Mouse (Mus musculus) NIH3T3 (cell line): ENCODE results near the gene 4931422A03Rik.

Source experiments
- DNase-seq: peaks from one replicate; pipeline ENCODE4 v3.0.0-alpha.2; 2012; ENCODE audit warnings: low read depth

The 4931422A03Rik gene

DNA sequence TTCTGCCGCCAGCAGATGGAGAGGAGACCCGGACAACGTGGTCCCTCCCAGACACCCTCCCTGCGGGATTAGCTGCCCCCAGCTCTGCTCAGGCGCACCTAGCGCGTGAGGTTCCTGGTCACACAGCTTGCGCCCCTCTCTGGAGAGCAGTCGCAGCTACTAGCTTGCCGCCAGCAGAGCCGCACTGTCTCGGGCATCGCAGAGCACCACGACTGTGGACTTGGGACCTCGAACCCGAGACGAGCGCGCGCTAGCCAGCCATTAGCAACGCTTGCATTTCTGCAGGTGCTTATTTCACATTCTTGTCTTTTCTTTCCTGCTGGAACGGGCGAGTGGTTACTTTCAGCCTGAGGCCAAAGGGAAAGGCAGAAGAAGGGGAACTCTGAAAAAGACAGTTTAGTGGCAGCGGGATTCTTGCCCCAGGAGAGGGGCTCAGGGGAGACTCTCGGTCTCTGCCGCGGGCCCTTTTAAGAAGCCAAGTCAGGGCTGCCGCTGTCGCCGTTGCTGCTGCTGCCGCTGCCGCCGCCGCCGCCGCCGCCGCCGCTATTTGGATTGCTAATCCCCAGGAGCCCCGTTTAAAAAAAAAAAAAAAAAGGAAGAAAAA lies 58.6 kb downstream of the 4931422A03Rik start:
- DNase-seq = no peak

DNA sequence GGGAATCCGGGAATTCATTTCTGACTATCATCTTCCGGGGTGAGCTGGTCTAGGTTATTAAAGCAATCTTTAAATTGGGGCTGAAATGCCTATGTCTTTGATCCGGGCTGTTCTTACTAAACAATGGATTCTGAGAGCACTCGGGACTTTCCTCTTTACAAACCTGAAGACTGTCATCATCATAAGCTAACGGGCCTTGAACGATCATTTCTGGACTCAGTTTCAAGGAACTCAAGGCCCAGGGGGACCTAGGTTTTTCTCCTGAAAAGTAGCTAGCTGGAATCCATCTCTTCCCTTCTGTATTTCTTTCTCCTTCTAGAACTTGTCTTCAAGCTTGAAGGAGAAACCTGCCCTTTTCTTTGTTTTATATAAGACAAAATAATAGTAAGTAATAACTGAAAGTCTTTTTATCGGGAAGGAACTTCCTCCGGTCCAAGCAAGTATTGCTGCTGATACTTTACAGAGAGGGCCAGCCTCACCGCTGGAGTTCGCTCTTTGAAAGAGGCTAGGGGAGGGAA lies 59.2 kb downstream of the 4931422A03Rik start:
- DNase-seq = no peak

DNA sequence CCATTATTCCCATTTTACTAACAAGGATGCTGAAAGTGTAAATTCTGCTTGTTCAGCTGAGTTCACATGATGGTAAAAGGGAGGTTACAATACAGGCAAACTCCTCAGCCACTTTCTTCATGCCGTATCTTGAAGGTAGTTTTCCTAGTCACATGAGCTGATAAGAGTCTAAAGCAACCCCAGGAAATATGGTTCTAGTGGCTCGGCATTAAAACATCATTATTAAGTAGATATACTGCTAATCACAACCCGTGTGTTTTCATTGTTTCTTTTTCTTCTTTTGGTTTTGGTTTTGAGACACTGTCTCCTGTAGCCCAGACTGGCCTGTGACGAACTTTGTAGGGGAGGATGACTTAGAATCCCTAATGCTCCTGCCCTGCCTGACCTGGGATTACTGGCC lies 60.0 kb downstream of the 4931422A03Rik start:
- no peak for DNase-seq

DNA sequence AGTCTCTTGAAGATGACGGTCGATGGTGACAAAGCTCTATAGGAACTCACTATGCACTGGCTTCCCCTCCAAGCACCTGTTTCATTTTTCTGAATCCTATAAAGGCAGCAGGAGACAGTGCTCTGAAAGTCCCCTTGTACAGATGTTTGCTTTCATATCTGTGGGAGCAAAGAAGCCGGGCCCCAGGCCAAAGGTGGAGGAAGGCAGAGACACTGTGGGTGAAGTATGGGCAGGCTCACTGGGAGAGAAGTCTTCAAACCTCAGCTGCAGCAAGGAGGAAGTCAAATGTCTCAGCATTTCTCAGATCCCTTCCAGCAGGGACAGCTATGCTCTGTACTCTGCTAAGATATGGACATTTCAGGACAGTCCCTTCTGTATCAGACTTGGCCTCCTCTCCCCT lies 62.8 kb downstream of the 4931422A03Rik start:
- no peak for DNase-seq

DNA sequence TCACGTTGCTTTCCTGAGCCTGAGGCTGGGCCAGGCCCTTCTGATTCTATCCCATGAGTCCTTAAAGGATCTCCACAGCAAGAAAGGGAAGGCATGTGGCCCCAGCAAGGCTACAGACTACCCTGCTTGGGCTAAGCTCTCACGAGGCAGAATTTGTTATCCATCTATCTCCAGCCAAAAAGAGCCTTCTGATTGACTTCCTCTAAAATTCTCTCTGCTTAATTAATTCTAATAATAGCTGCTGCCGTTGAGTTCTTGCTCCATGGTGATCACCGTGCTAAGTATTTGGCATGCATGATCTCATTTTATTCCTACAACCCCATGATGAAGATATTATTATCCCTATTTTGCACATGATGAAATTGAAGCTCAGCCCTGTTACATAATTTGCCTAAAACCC lies 65.8 kb downstream of the 4931422A03Rik start:
- no peak for DNase-seq

DNA sequence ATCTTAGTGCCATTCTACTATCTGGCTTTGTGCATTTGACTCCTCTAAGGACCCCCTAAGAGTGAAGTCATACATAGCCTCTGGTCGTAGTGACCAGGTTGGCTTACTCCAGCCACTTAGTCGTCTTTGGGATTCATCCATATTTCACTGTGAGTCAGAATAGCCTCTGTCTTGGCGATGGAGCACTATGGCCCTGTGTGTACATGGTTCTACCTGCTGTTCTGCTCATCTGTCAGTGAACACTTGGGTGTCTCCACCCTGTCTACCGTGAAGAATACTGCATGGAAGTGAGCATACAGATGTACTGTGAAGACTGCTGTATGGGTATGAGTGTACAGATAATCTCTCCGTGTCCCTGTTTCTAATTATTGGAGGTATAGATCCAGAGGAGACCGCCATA lies 68.6 kb downstream of the 4931422A03Rik start:
- DNase-seq = no peak

DNA sequence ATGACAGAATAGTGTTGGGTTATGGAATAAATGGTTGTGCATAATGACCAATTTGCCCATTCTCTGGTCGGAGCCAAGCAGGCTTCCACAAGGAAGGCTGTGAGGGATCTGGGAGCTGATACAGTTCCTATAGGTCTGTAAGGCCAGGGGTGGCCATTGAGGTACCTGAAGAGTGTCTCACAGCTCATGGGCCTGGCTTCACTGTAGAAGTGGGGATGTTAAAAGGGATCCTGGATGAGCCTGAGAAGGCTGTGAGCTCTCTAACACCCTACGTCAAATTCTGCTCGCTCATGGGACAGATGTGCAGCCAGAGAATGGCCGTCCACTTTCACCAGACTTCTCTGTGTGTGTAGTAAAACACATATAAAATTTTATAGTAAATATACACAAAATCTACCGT lies 69.1 kb downstream of the 4931422A03Rik start:
- DNase-seq = no peak

DNA sequence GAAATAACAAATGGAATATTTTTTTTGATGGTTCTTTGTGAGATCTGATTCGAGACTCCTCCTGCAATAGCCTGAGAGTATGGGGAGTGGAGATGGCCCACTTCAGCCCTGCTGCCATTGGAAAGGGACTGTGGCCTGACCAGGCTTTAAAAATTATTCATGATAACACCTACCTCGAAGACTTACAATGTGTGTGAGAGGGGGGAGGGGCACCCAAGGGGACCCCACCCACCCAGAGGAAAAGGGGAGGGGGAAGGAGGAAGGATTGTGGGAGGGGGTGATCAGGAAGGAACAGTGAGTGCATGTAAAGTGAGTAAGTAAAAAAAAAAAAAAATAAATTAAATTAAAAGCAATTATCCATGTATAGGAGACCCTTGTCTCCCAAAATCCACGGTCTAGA lies 69.5 kb downstream of the 4931422A03Rik start:
- DNase-seq = no peak

DNA sequence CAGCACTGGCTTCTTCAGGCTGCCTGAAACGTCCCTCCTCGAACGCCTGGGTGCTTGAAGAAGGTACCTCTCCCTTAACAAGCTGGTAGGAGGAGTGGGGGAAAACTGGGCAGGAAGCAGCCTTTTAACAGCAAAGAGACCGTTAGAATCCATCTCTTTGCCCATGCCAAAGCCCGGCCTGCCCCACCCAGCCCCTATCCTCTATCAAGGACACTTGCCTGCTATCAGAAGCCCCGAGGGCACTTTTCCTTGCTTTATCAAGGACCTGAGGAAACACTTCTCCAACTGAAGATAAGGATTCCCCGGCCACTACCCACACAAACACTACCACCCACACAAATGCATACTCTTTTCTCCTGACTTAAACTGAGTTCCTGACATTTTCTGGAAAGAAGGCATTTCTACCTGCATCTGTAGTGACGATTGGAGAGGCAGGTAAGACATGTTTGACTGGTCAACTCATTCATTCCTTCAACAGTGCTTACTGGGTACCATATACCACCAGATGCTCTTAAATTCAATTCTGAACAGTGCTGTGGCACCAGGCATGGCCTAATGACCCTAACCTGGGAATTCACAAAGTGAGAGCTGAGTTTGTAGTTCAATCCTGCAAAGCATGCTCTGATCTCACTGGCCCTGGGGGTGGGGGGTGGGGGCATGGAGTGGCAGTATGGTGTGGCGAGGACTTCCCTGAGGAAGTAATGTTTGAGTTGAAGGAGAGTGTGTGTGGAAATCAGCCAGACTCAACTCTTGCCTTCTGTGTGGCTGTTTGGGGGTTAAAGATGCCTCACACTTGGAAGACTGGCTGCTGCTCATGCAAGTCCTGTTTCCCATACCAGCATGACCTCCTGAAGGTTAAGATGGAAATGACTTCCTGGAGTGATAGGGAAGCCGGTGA lies 70.3 kb downstream of the 4931422A03Rik start, which contains the start of gene Lmo2:
Gene Lmo2, plus strand, starts transcription at position 338 of the 898 bp plus-strand sequence.
- no peak for DNase-seq

DNA sequence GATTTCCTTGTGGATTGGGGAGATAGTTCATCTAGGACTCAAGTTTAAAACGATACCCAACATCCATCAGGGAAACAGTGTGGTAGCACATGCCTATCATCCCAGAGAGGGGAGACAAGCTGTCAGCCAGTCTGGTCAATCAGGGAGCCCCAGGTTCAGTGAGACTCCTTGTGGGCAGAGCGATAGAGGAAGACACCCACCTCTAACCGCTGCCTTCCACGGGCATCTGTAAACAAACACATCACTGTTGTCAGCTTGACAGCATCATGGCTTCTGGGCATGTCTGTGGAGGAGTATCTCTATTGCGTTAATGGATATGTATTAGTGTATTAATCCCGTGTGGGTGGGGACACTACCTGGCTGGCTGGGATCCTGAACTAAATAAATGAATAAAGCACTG lies 71.3 kb downstream of the 4931422A03Rik start:
- no peak for DNase-seq

DNA sequence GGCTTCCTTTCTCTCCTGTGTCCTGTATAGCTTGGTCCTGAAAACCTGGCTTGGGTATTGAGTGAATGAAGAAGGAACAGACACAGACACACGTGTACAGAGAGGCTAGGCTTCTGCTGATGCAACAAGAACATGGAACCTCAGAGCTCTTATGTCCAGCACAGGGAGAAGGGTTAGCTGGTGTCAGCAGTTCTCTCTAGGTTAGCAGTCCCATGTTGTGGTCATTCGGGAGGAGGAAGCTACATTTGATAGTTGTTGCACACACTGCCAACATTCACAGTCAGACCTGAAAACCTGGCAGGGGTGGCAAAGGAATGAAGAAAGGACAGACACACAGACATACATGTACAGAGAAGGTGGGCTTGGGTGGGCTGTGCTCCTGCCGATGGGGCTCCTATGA lies 72.4 kb downstream of the 4931422A03Rik start:
- DNase-seq = no peak

DNA sequence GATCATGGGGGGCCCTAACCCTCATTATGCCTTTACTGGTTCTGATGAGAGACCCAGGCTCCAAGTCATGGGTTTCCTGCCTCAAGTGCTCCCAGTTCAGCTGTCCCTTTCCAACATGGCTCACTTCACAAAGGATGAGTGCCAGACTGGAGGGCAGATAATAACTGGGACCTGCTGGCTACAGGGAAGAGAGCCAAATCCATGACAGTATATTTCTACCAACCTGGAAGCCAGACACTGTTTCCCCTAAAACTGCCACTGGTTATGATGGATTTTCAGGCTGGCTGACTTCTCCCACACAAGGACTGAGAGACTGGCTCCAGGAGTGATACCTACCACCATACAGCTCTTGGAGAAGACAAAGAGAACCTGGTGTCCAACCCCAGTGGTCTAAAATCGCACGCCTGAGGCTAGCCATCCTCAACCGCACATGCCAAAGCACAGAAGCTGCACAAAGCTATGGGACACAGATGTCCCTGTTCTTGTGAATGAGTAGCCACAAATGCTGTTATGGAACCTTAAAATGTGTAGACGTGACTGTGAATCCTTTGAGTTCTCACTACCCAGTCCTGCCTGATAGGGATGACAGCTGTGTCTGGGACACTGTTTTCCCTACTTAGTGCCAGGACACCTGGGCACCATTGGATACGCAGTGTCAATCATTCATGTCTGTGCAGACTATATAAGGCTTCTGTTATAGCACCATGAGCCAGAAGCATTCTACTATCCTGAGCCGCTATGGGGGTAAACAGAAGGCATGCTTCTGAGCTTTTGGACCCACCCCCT lies 74.9 kb downstream of the 4931422A03Rik start:
- no peak for DNase-seq

DNA sequence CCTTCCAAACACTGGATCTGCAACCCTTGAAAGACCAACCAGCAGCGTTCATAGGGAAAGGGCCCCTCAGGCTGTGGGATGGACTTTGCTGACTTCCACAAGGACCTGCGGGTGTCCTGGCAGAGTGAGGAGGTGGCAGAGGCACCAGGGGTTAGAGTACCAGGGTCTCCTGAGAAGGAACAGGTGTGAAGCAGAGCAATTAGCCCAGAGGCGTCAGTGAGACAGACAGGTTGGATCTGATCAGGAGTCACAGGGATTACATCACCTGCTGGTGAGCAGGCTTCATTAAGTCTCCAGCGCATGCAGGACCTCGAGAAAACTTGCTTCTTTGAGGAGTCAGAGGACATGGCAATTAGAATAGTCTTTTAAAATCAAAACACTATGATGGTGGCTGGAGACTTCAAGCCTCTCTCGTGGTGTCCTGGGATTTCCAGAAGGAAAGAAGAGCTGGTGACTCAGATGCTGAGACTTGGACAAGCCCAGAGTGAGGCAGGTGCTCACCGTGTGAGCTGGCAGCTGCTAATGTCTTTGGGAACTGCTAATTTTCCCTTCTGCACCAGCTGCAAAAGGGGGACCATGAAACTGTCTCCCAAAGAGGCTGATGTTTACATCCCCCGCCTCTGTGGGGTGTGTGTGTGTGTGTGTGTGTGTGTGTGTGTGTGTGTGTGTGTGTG lies 80.0 kb downstream of the 4931422A03Rik start:
- DNase-seq = no peak

DNA sequence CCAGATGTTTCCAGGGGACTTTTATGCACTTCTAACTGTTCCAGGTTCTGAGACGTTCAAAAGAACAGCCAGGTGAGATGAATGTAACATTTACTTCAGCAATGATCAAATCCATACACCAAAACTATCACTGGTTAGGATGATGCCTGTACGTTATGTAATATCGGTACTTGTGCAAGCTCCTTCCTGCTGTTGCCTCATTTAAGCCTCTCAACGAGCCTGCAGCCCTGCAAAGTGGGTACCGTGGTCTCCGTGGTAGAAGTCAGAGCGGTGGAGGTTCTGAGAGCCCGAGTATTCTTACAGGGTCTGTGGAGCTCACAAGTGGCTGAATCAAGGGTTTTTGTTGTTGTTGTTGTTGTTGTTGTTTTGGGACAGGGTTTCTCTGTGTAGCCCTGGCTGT lies 81.3 kb downstream of the 4931422A03Rik start:
- no peak for DNase-seq

DNA sequence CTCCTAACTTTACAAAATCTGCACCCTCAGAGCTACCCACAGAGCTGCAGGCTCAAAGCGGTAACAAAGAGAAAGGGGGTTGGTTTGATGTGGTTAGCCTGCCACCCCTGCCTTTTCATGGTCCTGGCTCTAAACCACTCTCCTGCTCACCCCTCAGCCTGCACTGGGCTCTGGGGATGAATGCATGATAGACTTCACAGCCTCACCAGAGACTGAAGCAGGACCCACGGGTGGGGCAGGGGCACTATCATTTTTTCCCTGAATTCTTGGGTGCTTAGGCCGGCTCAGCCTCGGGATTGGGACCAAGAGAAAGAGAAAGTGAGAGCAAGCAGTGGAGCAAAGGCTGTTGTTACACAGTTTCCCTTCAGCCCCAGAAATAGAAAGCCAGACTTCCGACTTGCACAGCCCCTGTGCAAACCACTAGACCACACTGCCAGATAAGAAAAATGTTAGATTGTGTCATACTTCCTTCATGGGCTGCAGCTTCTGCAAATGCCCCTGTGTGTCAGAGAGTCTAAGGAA lies 82.5 kb downstream of the 4931422A03Rik start:
- DNase-seq = no peak

DNA sequence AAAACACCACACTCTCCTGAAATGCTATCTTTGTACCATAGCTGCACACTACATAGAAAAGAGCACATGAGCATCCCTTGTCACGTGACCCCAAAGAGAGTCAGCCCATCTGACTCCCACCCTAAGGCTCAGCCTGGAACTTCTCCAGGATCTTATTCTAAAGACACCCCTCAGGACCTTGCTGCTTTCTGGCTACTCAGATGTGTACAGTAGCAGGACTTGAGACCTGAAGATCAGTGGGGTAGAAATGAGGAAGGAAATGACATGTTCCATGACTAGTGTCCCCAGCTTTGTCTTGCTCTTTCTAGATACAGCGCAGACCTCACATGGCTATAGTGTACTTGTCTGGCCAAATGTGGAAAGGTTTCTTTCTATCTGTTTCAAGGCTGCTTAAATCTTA lies 83.3 kb downstream of the 4931422A03Rik start:
- no peak for DNase-seq

DNA sequence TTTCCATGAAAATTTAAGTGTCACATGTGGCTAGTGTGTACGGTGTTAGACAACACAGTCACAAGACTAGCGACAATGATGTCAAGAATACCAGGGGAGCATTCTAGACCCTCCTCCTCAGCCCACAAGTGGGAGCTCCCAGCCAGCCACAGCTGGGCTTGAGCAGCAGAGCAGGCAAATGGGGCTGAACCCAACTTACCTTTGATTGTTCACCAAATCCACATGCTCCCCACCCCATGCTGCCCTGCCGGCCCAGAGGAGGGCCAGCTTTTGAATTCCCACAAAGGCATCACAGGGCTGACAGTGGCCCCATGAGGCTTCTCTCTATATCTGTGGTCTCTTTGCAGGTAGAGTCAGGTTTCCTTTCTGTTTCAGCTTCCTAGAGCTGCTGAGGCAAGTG lies 87.1 kb downstream of the 4931422A03Rik start:
- DNase-seq = no peak

DNA sequence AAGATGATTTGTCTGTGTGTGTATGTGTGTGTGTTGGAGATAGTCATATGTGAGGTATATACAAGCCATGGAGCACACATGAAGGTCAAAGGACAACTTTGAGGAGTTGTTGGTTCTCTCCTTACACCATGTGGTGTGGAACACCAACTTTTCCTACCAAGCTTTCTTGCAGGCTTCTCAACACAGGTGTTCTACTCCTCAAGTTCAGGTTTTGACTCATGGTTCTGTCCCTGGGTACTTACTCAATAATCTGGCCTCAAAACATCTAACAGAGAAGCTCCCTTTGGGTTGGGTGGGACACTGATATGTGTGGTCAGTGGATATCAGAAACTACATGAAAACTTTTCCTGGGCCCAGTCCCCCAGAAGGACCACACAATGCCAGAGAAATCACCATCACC lies 89.2 kb downstream of the 4931422A03Rik start:
- no peak for DNase-seq

DNA sequence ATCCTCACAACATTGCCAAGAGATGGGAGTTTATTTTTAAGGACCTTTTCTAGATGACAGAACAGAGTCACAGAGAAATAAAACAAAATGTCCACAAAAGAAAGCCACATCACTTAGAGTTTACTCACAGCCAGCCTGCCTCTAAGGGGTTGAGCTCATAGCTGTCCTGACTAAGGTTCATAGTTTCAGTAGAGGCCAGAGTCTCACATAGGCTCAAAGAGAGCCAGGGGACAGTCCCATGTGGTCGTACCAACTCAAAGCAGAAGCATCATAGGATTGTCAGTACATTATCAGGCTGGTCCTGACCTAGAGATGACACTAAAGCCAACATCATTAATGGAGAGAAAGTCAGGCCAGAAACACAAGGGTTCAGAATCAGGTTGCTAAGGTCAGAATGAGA lies 89.6 kb downstream of the 4931422A03Rik start:
- no peak for DNase-seq

DNA sequence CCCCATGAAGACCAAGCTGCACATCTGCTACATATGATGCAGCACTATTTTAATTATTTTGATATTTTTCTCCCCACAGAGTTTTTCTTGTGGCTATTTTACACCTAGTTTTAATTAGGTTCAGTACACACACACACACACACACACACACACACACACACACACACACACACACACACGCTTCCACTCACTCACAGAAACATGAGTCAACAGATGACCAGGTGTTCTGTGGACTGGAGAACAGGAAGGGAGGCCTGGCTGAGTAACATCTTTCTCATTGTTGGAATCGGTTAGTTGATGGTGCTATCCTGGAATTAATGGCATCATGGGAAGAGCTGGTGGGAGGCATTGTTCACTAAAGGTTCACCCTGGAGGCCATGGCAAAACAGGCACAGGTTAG lies 90.5 kb downstream of the 4931422A03Rik start:
- no peak for DNase-seq

DNA sequence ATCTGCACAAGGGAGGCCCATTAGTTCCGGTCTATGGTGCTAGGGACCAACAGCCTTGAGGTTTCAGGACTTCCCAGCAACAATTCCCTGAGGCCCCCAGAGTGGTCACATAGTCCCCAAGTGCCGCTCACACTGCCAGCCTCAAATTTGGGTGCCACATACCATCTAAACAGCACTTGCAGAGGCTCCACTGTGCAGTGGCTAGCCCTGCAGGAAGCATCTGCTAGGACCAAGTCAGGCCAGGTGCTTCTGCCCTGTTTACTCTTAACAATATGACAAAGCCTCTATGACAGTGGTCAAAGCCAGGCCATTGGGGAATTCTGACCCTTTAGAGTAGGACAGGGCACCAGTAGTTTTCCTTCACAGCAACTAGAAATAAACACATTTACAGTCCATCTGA lies 91.5 kb downstream of the 4931422A03Rik start:
- no peak for DNase-seq
